Mouse (Mus musculus) intestine, postnatal 0 days (tissue): ENCODE data around the gene Tomm5. TPM values are rescaled to one million over a fixed set of nuclear protein-coding genes. Genes with fewer than 3 reads are reported as not detected.

Experiments
- ATAC-seq: fragments of 200-750 bp; cut with Nextera tagmentation; 2 replicates; pipeline ENCODE4 v1.8.0; 2017; ENCODE audit warnings: mild to moderate bottlenecking, moderate TSS enrichment, moderate library complexity
- H3K27ac ChIP-seq: fragments of 300-500 bp; sonication (generic); 2 replicates; pipeline ENCODE4 v1.5.1; 2014; ENCODE audit warnings: mild to moderate bottlenecking, low read depth, low read length, moderate library complexity
- H3K27me3 ChIP-seq: fragments of 300-500 bp; sonication (generic); replicated peaks from 2 replicates; pipeline ENCODE4 v1.6.1; 2014; ENCODE audit warnings: low read length, mixed read lengths; ENCODE audit not compliant: control insufficient read depth, insufficient read depth
- H3K36me3 ChIP-seq: fragments of 300-500 bp; sonication (generic); 2 replicates; pipeline ENCODE4 v1.6.1; 2014; ENCODE audit warnings: mild to moderate bottlenecking, moderate library complexity; ENCODE audit not compliant: control insufficient read depth, insufficient read depth
- H3K4me1 ChIP-seq: fragments of 300-500 bp; sonication (generic); replicated peaks from 2 replicates; pipeline ENCODE4 v1.6.1; 2014; ENCODE audit warnings: antibody characterized with exemption, low read length, mixed read lengths; ENCODE audit not compliant: control insufficient read depth, insufficient read depth
- H3K4me2 ChIP-seq: fragments of 300-500 bp; sonication (generic); replicated peaks from 2 replicates; pipeline ENCODE4 v1.6.1; 2014; ENCODE audit warnings: low read depth, mild to moderate bottlenecking, moderate library complexity
- H3K4me3 ChIP-seq: fragments of 300-500 bp; sonication (generic); 2 replicates; pipeline ENCODE4 v1.5.1; 2014; ENCODE audit warnings: low read depth, low read length
- H3K9ac ChIP-seq: fragments of 300-500 bp; sonication (generic); 2 replicates; pipeline ENCODE4 v1.6.1; 2014; ENCODE audit warnings: mild to moderate bottlenecking, low read depth, low read length
- H3K9me3 ChIP-seq: fragments of 300-500 bp; sonication (generic); 2 replicates; pipeline ENCODE4 v1.6.1; 2016; ENCODE audit warnings: mixed run types; ENCODE audit not compliant: control insufficient read depth
- CTCF ChIP-seq: sonication (generic); IDR thresholded peaks from 2 replicates; pipeline ENCODE4 v1.5.1; 2016; ENCODE audit warnings: low read depth, mild to moderate bottlenecking, control low read depth, antibody characterized with exemption, moderate library complexity
- WGBS: fragments of 180-500 bp; shearing (Covaris S2); extraction: QIAGEN DNeasy Blood & Tissue Kit; methylation state at CpG from one replicate; pipeline ENCODE4 v1.1.7; 2014; 5-methylcytosine and 5-hydroxymethylcytosine counted together
- polyA plus RNA-seq: library from polyadenylated mRNA; unstranded; fragments of >200 nt; fragmentation: Nextera tagmentation; extraction: Ambion mirVana; gene quantifications from 2 replicates; pipeline ENCODE4 v1.2.1, GENCODE M21; 2015

Gene Tomm5
- polyA plus RNA-seq, 1 experiment from 2014 or later, result 274 TPM

DNA sequence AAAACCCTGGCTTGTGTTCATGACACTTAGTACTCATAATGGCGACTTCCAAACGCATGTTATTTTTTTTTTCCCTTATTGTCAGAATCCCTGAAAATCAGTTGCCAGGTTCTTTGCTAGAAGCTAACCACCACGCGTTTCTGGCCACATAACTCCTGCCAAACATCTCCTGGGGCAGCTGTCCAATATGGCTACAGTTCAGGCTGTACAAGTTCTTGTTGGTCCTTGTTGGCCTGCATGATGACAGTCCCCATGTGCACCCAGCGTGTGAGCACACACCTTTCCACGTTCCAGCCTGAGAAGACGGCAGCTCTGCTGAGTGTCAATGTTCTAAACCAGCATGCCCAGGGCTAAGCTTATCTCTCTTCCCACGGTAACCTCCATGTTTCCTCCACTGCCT lies 52.5 kb downstream of the Tomm5 start:
- WGBS, result 85% methylated on average over 8 of the region's 8 CpGs
- Histone ChIP-seq H3K27me3 (no peaks in the 10 kb centered on the region; the same call in 1 of the 2 replicates), H3K4me1 (no peaks in the 10 kb centered on the region), H3K4me3 (no peak overlapping the region), H3K4me2 (no peak overlapping the region), H3K9ac (no peak overlapping the region), H3K36me3 (peaks cover 12% of the 10 kb centered on the region; the same call in 1 of the 2 replicates), H3K27ac (no peak overlapping the region), H3K9me3 (no peaks in the 10 kb centered on the region)
- ATAC-seq, result no peak
- TF ChIP-seq CTCF, result no peak

Other genes with a start within 250 kb of the Tomm5 start
- gene Grhpr, start 126.7 kb downstream of the Tomm5 start, polyA plus RNA-seq, result 121 and 133 TPM in 2 replicates
- 8.5 TPM in 2 replicates for gene Zbtb5, start 95.7 kb downstream of the Tomm5 start, polyA plus RNA-seq
- 11.4 and 13.7 TPM in 2 replicates for gene Polr1e, start 89.5 kb downstream of the Tomm5 start, polyA plus RNA-seq
- gene Fbxo10, start 23.5 kb downstream of the Tomm5 start, polyA plus RNA-seq, result 2.4 and 2.6 TPM in 2 replicates
- 0.18 and 0.20 TPM in 2 replicates for gene Frmpd1, start 76.8 kb upstream of the Tomm5 start, polyA plus RNA-seq
- gene Trmt10b, start 189.0 kb upstream of the Tomm5 start, polyA plus RNA-seq, result 8.6 and 11.0 TPM in 2 replicates
- 9.8 and 10.5 TPM in 2 replicates for gene Dcaf10, start 234.0 kb upstream of the Tomm5 start, polyA plus RNA-seq
- 43.4 and 45.4 TPM in 2 replicates for gene Exosc3, start 234.6 kb upstream of the Tomm5 start, polyA plus RNA-seq